Mouse (Mus musculus) kidney, postnatal 0 days (tissue): Measurements from ENCODE around the gene Pawr. TPM values are rescaled to one million over a fixed set of nuclear protein-coding genes. Genes with fewer than 3 reads are reported as not detected.

ENCODE experiments used
- ATAC-seq: fragments of 200-750 bp; cut with Nextera tagmentation; replicated peaks from 2 replicates; pipeline ENCODE4 v1.8.0; 2017; ENCODE audit warnings: low read depth, moderate number of reproducible peaks, moderate TSS enrichment, moderate library complexity; ENCODE audit not compliant: low FRiP score
- DNase-seq: peaks from one replicate; pipeline ENCODE4 v3.0.0-alpha.2; 2016; ENCODE audit warnings: low spot score
- H3K27ac ChIP-seq: fragments of 300-500 bp; sonication (generic); 2 replicates; pipeline ENCODE4 v1.5.1; 2014; ENCODE audit warnings: mild to moderate bottlenecking
- H3K27me3 ChIP-seq: fragments of 300-500 bp; sonication (generic); 2 replicates; pipeline ENCODE4 v1.6.1; 2014; ENCODE audit warnings: low read length, mixed read lengths; ENCODE audit not compliant: insufficient read depth
- H3K36me3 ChIP-seq: fragments of 300-500 bp; sonication (generic); 2 replicates; pipeline ENCODE4 v1.6.1; 2014; ENCODE audit warnings: low read length, mixed read lengths; ENCODE audit not compliant: insufficient read depth
- H3K4me1 ChIP-seq: fragments of 300-500 bp; sonication (generic); replicated peaks from 2 replicates; pipeline ENCODE4 v1.6.1; 2014; ENCODE audit warnings: antibody characterized with exemption, low read length, mixed read lengths; ENCODE audit not compliant: insufficient read depth
- H3K4me2 ChIP-seq: fragments of 300-500 bp; sonication (generic); 2 replicates; pipeline ENCODE4 v1.6.1; 2014; ENCODE audit warnings: mild to moderate bottlenecking, low read length, moderate library complexity, mixed read lengths
- H3K4me3 ChIP-seq: fragments of 300-500 bp; sonication (generic); replicated peaks from 2 replicates; pipeline ENCODE4 v1.5.1; 2014; ENCODE audit warnings: low read depth, low read length
- H3K9ac ChIP-seq: fragments of 300-500 bp; sonication (generic); 2 replicates; pipeline ENCODE4 v1.6.1; 2014; ENCODE audit warnings: low read depth, low read length
- H3K9me3 ChIP-seq: fragments of 300-500 bp; sonication (generic); replicated peaks from 2 replicates; pipeline ENCODE4 v1.6.1; 2016; ENCODE audit warnings: low read length, inconsistent platforms, mixed read lengths
- CTCF ChIP-seq: IDR thresholded peaks from 2 replicates; pipeline ENCODE4 v1.5.1; 2016; ENCODE audit warnings: antibody characterized with exemption, low read depth, mild to moderate bottlenecking, moderate library complexity
- WGBS: fragments of 180-500 bp; shearing (Covaris S2); extraction: QIAGEN DNeasy Blood & Tissue Kit; methylation state at CpG from one replicate; pipeline ENCODE4 v1.1.7; 2014; 5-methylcytosine and 5-hydroxymethylcytosine counted together
- polyA plus RNA-seq: library from polyadenylated mRNA; unstranded; fragments of >200 nt; fragmentation: Nextera tagmentation; extraction: Ambion mirVana; gene quantifications from 2 replicates; pipeline ENCODE4 v1.2.1, GENCODE M21; 2015

Gene Pawr
- polyA plus RNA-seq, 1 experiment from 2014 or later: 28.5 TPM

GRCm38 (mm10) chr10:108402751-108403150, 70.8 kb downstream of the Pawr start:
- no peak overlapping the region for H3K4me3 ChIP-seq
- H3K27ac ChIP-seq: no peak overlapping the region
- TF ChIP-seq CTCF: no peak
- no peak overlapping the region for H3K9ac ChIP-seq
- H3K36me3 ChIP-seq: no peaks in the 10 kb centered on the region
- no peak for ATAC-seq
- no peak for DNase-seq
- WGBS: 81% methylated on average over 4 of the region's 4 CpGs
- H3K9me3 ChIP-seq: no peaks in the 10 kb centered on the region
- H3K27me3 ChIP-seq: no peaks in the 10 kb centered on the region
- no peak overlapping the region for H3K4me2 ChIP-seq
- H3K4me1 ChIP-seq: peaks cover 10% of the 10 kb centered on the region

GRCm38 (mm10) chr10:108403366-108403865, 71.5 kb downstream of the Pawr start:
- DNase-seq: no peak
- no peak overlapping the region for H3K4me2 ChIP-seq
- H3K27me3 ChIP-seq: no peaks in the 10 kb centered on the region
- no peak overlapping the region for H3K9ac ChIP-seq
- no peaks in the 10 kb centered on the region for H3K36me3 ChIP-seq
- no peak for ATAC-seq
- TF ChIP-seq CTCF: no peak
- peaks cover 10% of the 10 kb centered on the region for H3K4me1 ChIP-seq
- 96% methylated on average over 4 of the region's 4 CpGs for WGBS
- H3K9me3 ChIP-seq: no peaks in the 10 kb centered on the region
- H3K4me3 ChIP-seq: no peak overlapping the region
- H3K27ac ChIP-seq: no peak overlapping the region

DNA sequence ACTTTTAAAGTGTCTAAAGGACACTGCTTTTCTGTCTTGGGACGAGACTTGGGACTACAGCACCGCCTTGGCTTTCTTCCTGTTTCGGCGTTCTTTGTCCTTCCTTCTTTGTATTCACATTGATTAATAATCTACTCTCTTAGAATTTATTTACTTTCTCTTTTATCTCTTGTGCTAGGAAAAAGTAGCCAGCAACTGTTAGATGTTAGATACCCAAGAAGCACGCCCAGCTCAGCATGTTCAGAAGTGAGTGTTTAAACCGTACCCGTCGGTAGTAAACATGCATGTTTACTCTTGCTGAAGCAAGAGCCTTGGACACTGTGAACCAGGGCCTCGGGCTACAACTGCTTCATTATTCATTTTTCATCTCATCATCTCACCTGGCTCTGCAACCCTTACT, 72.2 kb downstream of the Pawr start:
- TF ChIP-seq CTCF: no peak
- H3K4me3 ChIP-seq: no peak overlapping the region
- H3K27ac ChIP-seq: no peak overlapping the region
- no peak for DNase-seq
- H3K9ac ChIP-seq: no peak overlapping the region
- H3K4me2 ChIP-seq: no peak overlapping the region
- 63% methylated on average over 9 of the region's 9 CpGs for WGBS
- no peaks in the 10 kb centered on the region for H3K27me3 ChIP-seq
- H3K4me1 ChIP-seq: peaks cover 10% of the 10 kb centered on the region
- ATAC-seq: no peak
- no peaks in the 10 kb centered on the region for H3K36me3 ChIP-seq
- no peaks in the 10 kb centered on the region for H3K9me3 ChIP-seq

DNA sequence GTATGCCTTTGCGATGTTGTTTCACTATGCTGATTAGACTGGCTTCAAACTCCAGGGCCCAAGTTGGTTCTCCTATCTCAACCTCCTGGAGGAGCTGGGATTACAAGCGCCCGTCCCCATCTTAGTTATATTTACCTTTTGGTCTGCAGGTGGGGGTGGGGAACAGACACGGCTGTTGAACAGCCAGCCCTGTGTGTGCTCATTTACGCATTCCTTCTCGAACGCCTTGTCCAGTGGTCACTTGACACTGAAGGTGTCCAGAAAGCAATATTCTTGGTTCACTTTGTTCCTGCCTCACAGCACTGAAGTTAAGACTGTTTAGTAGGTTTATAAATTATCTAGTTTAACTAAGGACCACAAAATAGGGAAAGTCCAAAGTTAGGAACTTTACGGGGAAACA, 73.2 kb downstream of the Pawr start:
- no peaks in the 10 kb centered on the region for H3K36me3 ChIP-seq
- no peak overlapping the region for H3K4me3 ChIP-seq
- TF ChIP-seq CTCF: no peak
- 37% methylated on average over 8 of the region's 8 CpGs for WGBS
- H3K4me2 ChIP-seq: no peak overlapping the region; the same call in 1 of the 2 replicates
- H3K27ac ChIP-seq: peak overlapping the region; percentile 14; the same call in 1 of the 2 replicates
- ATAC-seq (no peak), DNase-seq (no peak)
- no peaks in the 10 kb centered on the region for H3K27me3 ChIP-seq
- H3K9ac ChIP-seq: no peak overlapping the region
- no peaks in the 10 kb centered on the region for H3K9me3 ChIP-seq
- H3K4me1 ChIP-seq: peaks cover 10% of the 10 kb centered on the region

DNA sequence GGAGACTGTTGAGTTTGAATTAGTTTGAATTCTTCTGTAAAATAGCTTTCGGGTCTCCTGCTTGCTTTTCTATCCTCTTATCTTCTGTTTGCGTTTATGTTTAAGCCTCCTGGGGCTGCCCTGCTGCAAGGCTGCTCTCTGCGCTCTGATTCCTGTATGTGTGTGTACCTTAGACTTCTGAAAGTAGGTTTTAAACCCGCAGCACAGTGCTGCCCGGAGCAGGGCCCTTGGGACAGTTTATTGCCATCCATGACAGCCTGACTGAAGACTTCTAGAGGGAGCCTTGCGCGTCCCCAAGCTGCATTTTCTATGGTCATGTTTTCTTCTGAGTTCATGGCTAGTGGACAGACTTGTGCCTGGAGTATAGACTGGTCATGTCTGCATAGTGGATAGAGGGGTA, 74.0 kb downstream of the Pawr start:
- H3K9ac ChIP-seq: no peak overlapping the region
- no peaks in the 10 kb centered on the region for H3K27me3 ChIP-seq
- peak overlapping the region; percentile 60; the same call in 1 of the 2 replicates for H3K27ac ChIP-seq
- H3K9me3 ChIP-seq: no peaks in the 10 kb centered on the region
- peaks cover 10% of the 10 kb centered on the region for H3K4me1 ChIP-seq
- DNase-seq (no peak), ATAC-seq (no peak)
- H3K36me3 ChIP-seq: no peaks in the 10 kb centered on the region
- WGBS: 31% methylated on average over 7 of the region's 7 CpGs
- H3K4me2 ChIP-seq: no peak overlapping the region
- H3K4me3 ChIP-seq: no peak overlapping the region
- no peak for TF ChIP-seq CTCF

- 72% methylated on average over 12 of the region's 12 CpGs for WGBS
- Histone ChIP-seq H3K4me3 (no peak overlapping the region), H3K4me1 (peaks cover 10% of the 10 kb centered on the region), H3K4me2 (no peak overlapping the region), H3K36me3 (0 out of 2 replicates have a peak, but pooled peaks cover 8% of the 10 kb centered on the region), H3K27ac (no peak overlapping the region), H3K27me3 (no peaks in the 10 kb centered on the region), H3K9me3 (no peaks in the 10 kb centered on the region), H3K9ac (no peak overlapping the region)
- DNase-seq: no peak
- no peak for TF ChIP-seq CTCF
- peak; percentile 70; the same call in 1 of the 2 replicates for ATAC-seq
Measured at GRCm38 (mm10) chr10:108406798-108407754, 75.2 kb downstream of the Pawr start.
